Mouse (Mus musculus) embryonic stem cell, embryonic (primary cell): Measurements from ENCODE around the gene Scd2.

Source experiments
- CTCF ChIA-PET, 4 experiments: fragments of 300-600 bp in 2 of 4; fragments of 350-600 bp in 2 of 4; sonication (Branson Sonifier 250); formaldehyde crosslinking; loops; one replicate each; lab custom pipeline; 2022; ENCODE audit warnings: inconsistent platforms in 2 of 4; lab: Charles Lee
- POLR2A ChIA-PET, 4 experiments: fragments of 300-600 bp in 2 of 4; fragments of 350-600 bp in 2 of 4; sonication (Branson Sonifier 250); formaldehyde crosslinking; loops; one replicate each; lab custom pipeline; 2022; ENCODE audit warnings: antibody characterized with exemption in 4 of 4, inconsistent platforms in 1 of 4; lab: Charles Lee

Gene Scd2

GRCm38 (mm10) chr19:44284025-44284695, 9.3 kb upstream of the Scd2 start:
- POLR2A ChIA-PET: interaction anchor here (0.5 to 15.9 kb wide), 45 partner anchors 9 to 1753 kb away, joined by 3 to 462 read pairs (median 7); partner anchors contain the start of genes Scd2 (in 4 of the 4), Scd1 (in 2 of the 4) and Chuk (in 1 of the 4)
- CTCF ChIA-PET: interaction anchor here in 3 of 4 experiments (0.6 to 6.8 kb wide), 15 partner anchors 10 to 757 kb away, joined by 3 to 60 read pairs (median 4); partner anchors contain the start of gene Scd2 (in 2 of the 3)

GRCm38 (mm10) chr19:44284723-44285122, 8.8 kb upstream of the Scd2 start:
- ChIA-PET POLR2A (interaction anchor here (0.6 to 15.9 kb wide), 37 partner anchors 9 to 609 kb away, joined by 3 to 462 read pairs (median 8); partner anchors contain the start of genes Scd2 (in 4 of the 4), Chuk (in 1 of the 4) and Scd1 (in 1 of the 4)), CTCF (interaction anchor here in 3 of 4 experiments (0.6 to 6.8 kb wide), 9 partner anchors 9 to 199 kb away, joined by 3 to 60 read pairs (median 4); partner anchors contain the start of gene Scd2 (in 2 of the 3))

GRCm38 (mm10) chr19:44285554-44285953, 7.9 kb upstream of the Scd2 start:
- POLR2A ChIA-PET: interaction anchor here (0.6 to 15.9 kb wide), 29 partner anchors 8 to 1984 kb away, joined by 3 to 462 read pairs (median 8); partner anchors contain the start of gene Scd2 (in 3 of the 4)
- CTCF ChIA-PET: interaction anchor here in 2 of 4 experiments (1.3 to 6.8 kb wide), 3 partner anchors 9 to 21 kb away, joined by 4 to 60 read pairs (median 7); partner anchors contain the start of gene Scd2 (in 2 of the 2)

- ChIA-PET CTCF (interaction anchor here in 2 of 4 experiments (1.3 to 6.8 kb wide), 3 partner anchors 8 to 22 kb away, joined by 4 to 60 read pairs (median 7); partner anchors contain the start of gene Scd2 (in 2 of the 2)), POLR2A (interaction anchor here in 3 of 4 experiments (0.6 to 15.9 kb wide), 22 partner anchors 8 to 1452 kb away, joined by 3 to 462 read pairs (median 8); partner anchors contain the start of gene Scd2 (in 2 of the 3))
Measured at GRCm38 (mm10) chr19:44286109-44286508, 7.4 kb upstream of the Scd2 start.

GRCm38 (mm10) chr19:44287415-44288110, 5.9 kb upstream of the Scd2 start:
- ChIA-PET CTCF (no interaction called here), POLR2A (interaction anchor here in 2 of 4 experiments (0.6 to 15.9 kb wide), 10 partner anchors 6 to 77 kb away, joined by 3 to 462 read pairs (median 8); partner anchors contain the start of gene Scd2 (in 1 of the 2))

- POLR2A ChIA-PET: interaction anchor here in 3 of 4 experiments (0.7 to 22.2 kb wide), 14 partner anchors 9 to 46 kb away, joined by 3 to 443 read pairs (median 58); no protein-coding TSS in a partner anchor
- CTCF ChIA-PET: interaction anchor here in 1 of 4 experiments (0.7 to 5.0 kb wide), 3 partner anchors 9 to 201 kb away, joined by 3 to 60 read pairs (median 39); partner anchors contain the start of gene Wnt8b
Measured at GRCm38 (mm10) chr19:44292083-44292482, 1.4 kb upstream of the Scd2 start.

- ChIA-PET POLR2A (interaction anchor here (0.6 to 22.2 kb wide), 29 partner anchors 8 to 232 kb away, joined by 3 to 443 read pairs (median 13); no protein-coding TSS in a partner anchor), CTCF (interaction anchor here (0.6 to 5.0 kb wide), 7 partner anchors 9 to 128 kb away, joined by 3 to 60 read pairs (median 6); no protein-coding TSS in a partner anchor)
Measured at GRCm38 (mm10) chr19:44292483-44292882, 991 bp upstream of the Scd2 start.

- ChIA-PET POLR2A (interaction anchor here (0.6 to 22.2 kb wide), 66 partner anchors 8 to 619 kb away, joined by 3 to 443 read pairs (median 6); partner anchors contain the start of genes Scd1 (in 2 of the 4), Chuk (in 1 of the 4) and Slc25a28 (in 1 of the 4)), CTCF (interaction anchor here (0.6 to 5.0 kb wide), 47 partner anchors 9 to 619 kb away, joined by 3 to 60 read pairs (median 4); partner anchors contain the start of gene Slc25a28 (in 1 of the 4))
Measured at GRCm38 (mm10) chr19:44293769-44294551, 486 bp downstream of the Scd2 start.

- CTCF ChIA-PET: interaction anchor here (0.6 to 5.0 kb wide), 37 partner anchors 9 to 619 kb away, joined by 3 to 60 read pairs (median 4); partner anchors contain the start of gene Slc25a28 (in 1 of the 4)
- POLR2A ChIA-PET: interaction anchor here (0.6 to 22.2 kb wide), 47 partner anchors 7 to 620 kb away, joined by 3 to 443 read pairs (median 8); partner anchors contain the start of genes Chuk (in 1 of the 4), Scd1 (in 1 of the 4) and Slc25a28 (in 1 of the 4)
Measured at GRCm38 (mm10) chr19:44294588-44295041, 1.1 kb downstream of the Scd2 start.

GRCm38 (mm10) chr19:44295251-44295650, 1.8 kb downstream of the Scd2 start:
- ChIA-PET POLR2A (interaction anchor here in 3 of 4 experiments (0.6 to 22.2 kb wide), 27 partner anchors 8 to 100 kb away, joined by 3 to 443 read pairs (median 10); no protein-coding TSS in a partner anchor), CTCF (interaction anchor here (0.6 to 5.0 kb wide), 33 partner anchors 10 to 224 kb away, joined by 3 to 60 read pairs (median 4); no protein-coding TSS in a partner anchor)

- ChIA-PET CTCF (interaction anchor here (0.5 to 5.0 kb wide), 33 partner anchors 9 to 766 kb away, joined by 3 to 60 read pairs (median 4); partner anchors contain the start of gene Pkd2l1 (in 1 of the 4)), POLR2A (interaction anchor here in 3 of 4 experiments (0.7 to 22.2 kb wide), 24 partner anchors 9 to 101 kb away, joined by 3 to 443 read pairs (median 8); no protein-coding TSS in a partner anchor)
Measured at GRCm38 (mm10) chr19:44295741-44296140, 2.3 kb downstream of the Scd2 start.

GRCm38 (mm10) chr19:44296186-44296585, 2.7 kb downstream of the Scd2 start:
- ChIA-PET POLR2A (interaction anchor here in 3 of 4 experiments (0.6 to 22.2 kb wide), 22 partner anchors 8 to 398 kb away, joined by 3 to 443 read pairs (median 8); no protein-coding TSS in a partner anchor), CTCF (interaction anchor here in 3 of 4 experiments (0.5 to 5.0 kb wide), 28 partner anchors 9 to 766 kb away, joined by 3 to 60 read pairs (median 4); partner anchors contain the start of gene Pkd2l1 (in 1 of the 3))

GRCm38 (mm10) chr19:44297068-44297760, 3.7 kb downstream of the Scd2 start:
- ChIA-PET CTCF (interaction anchor here in 2 of 4 experiments (0.6 to 5.0 kb wide), 6 partner anchors 8 to 125 kb away, joined by 3 to 60 read pairs (median 10); no protein-coding TSS in a partner anchor), POLR2A (interaction anchor here in 3 of 4 experiments (0.6 to 22.2 kb wide), 14 partner anchors 8 to 136 kb away, joined by 3 to 443 read pairs (median 58); no protein-coding TSS in a partner anchor)

- ChIA-PET POLR2A (interaction anchor here in 2 of 4 experiments (0.6 to 22.2 kb wide), 11 partner anchors 9 to 72 kb away, joined by 3 to 443 read pairs (median 4); no protein-coding TSS in a partner anchor), CTCF (interaction anchor here in 1 of 4 experiments (1.0 kb wide), 1 partner anchor 31 kb away, joined by 3 read pairs; no protein-coding TSS in a partner anchor)
Measured at GRCm38 (mm10) chr19:44297862-44298261, 4.4 kb downstream of the Scd2 start.

- CTCF ChIA-PET: interaction anchor here in 3 of 4 experiments (0.7 to 1.6 kb wide), 4 partner anchors 15 to 100 kb away, joined by 3 to 5 read pairs (median 4); no protein-coding TSS in a partner anchor
- POLR2A ChIA-PET: interaction anchor here in 3 of 4 experiments (0.5 to 22.2 kb wide), 13 partner anchors 9 to 185 kb away, joined by 3 to 443 read pairs (median 6); no protein-coding TSS in a partner anchor
Measured at GRCm38 (mm10) chr19:44299078-44299477, 5.6 kb downstream of the Scd2 start.
